ENCODE assay signal across 22 mouse cellular contexts in genomic region chr4:46635702-46636430, GRCm38 (mm10). TPM values are rescaled to one million over a fixed set of nuclear protein-coding genes. Genes with fewer than 3 reads are reported as not detected.
A peak's percentile ranks its signal among the peaks of the same experiment; 100 is the strongest.
DNase-seq lines count a peak whose midpoint lies in the region; ATAC-seq and TF ChIP-seq lines count a peak whose summit lies in the region.
"Had no signal": no experiment of that assay in that cellular context is flagged by ENCODE, and none has a peak within 500 bp of the region (broad histone marks: within the 10 kb centered on the region; RNA-seq: fewer than 3 reads in every experiment).

No protein-coding gene starts in this region.

- H3K36me3 ChIP-seq in liver, postnatal 0 days (replicated peaks; ENCODE audit: insufficient read depth, low read length) = no peaks in the 10 kb centered on the region
- H3K36me3 ChIP-seq in heart, embryonic 10.5 days = no peaks in the 10 kb centered on the region
- H3K36me3 ChIP-seq: forebrain, embryonic 12.5 days; hindbrain, embryonic 12.5 days; limb, embryonic 12.5 days; midbrain, embryonic 12.5 days; neural tube, embryonic 13.5 days had no signal

- no peak overlapping the region for H3K4me2 ChIP-seq in liver, postnatal 0 days (ENCODE audit: low read depth, low read length)
- H3K4me2 ChIP-seq: forebrain, embryonic 12.5 days; hindbrain, embryonic 12.5 days; limb, embryonic 12.5 days; midbrain, embryonic 12.5 days; neural tube, embryonic 13.5 days had no signal

- no peaks in the 10 kb centered on the region for H3K27me3 ChIP-seq in liver, postnatal 0 days (ENCODE audit: insufficient read depth, low read length)
- peaks cover 15% of the 10 kb centered on the region; the same call in 1 of the 2 replicates for H3K27me3 ChIP-seq in heart, embryonic 10.5 days (ENCODE audit: insufficient read depth, poor library complexity, severe bottlenecking)
- H3K27me3 ChIP-seq: hindbrain, embryonic 12.5 days; limb, embryonic 12.5 days; neural tube, embryonic 13.5 days; Patski had no signal

- peaks cover 6% of the 10 kb centered on the region; the same call in 1 of the 2 replicates for H3K4me1 ChIP-seq in liver, postnatal 0 days (ENCODE audit: insufficient read depth)
- peaks cover 5% of the 10 kb centered on the region; the same call in 1 of the 2 replicates for H3K4me1 ChIP-seq in bone marrow, adult 2 months (ENCODE audit: control insufficient read depth, insufficient read depth, low read length)
- H3K4me1 ChIP-seq in heart, embryonic 10.5 days = no peaks in the 10 kb centered on the region
- H3K4me1 ChIP-seq: forebrain, embryonic 12.5 days; hindbrain, embryonic 12.5 days; limb, embryonic 12.5 days; midbrain, embryonic 12.5 days; neural tube, embryonic 13.5 days had no signal

- TF ChIP-seq POLR2A in bone marrow, adult 2 months (IDR thresholded peaks at IDR 0.05; ENCODE audit: borderline replicate concordance, control insufficient read depth, low read depth, low read length) = no peak

- no peak overlapping the region for H3K9ac ChIP-seq in liver, postnatal 0 days (replicated peaks)
- H3K9ac ChIP-seq: forebrain, embryonic 12.5 days; hindbrain, embryonic 12.5 days; limb, embryonic 12.5 days; liver, embryonic 14.5 days; midbrain, embryonic 12.5 days; neural tube, embryonic 13.5 days had no signal

- no peak overlapping the region for H3K4me3 ChIP-seq in liver, postnatal 0 days (ENCODE audit: low read depth, low read length)
- no peak overlapping the region for H3K4me3 ChIP-seq in bone marrow, adult 2 months (replicated peaks; ENCODE audit: control insufficient read depth, low read depth, low read length)
- H3K4me3 ChIP-seq in heart, embryonic 10.5 days = no peak overlapping the region
- H3K4me3 ChIP-seq: forebrain, embryonic 12.5 days; hindbrain, embryonic 12.5 days; limb, embryonic 12.5 days; midbrain, embryonic 12.5 days; neural tube, embryonic 13.5 days had no signal

- TF ChIP-seq EP300 in liver, postnatal 0 days (IDR thresholded peaks at IDR 0.05; ENCODE audit: low read depth) = no peak

- TF ChIP-seq CTCF in liver, postnatal 0 days (IDR thresholded peaks at IDR 0.05; ENCODE audit: low read depth) = no peak
- TF ChIP-seq CTCF in bone marrow, adult 2 months (IDR thresholded peaks at IDR 0.05; ENCODE audit: control insufficient read depth, insufficient read depth, low read length) = no peak

- no peaks in the 10 kb centered on the region for H3K9me3 ChIP-seq in liver, postnatal 0 days (ENCODE audit: low read length)
- no peaks in the 10 kb centered on the region for H3K9me3 ChIP-seq in heart, embryonic 10.5 days
- H3K9me3 ChIP-seq: forebrain, embryonic 12.5 days; hindbrain, embryonic 12.5 days; limb, embryonic 12.5 days; midbrain, embryonic 12.5 days; neural tube, embryonic 13.5 days had no signal

- DNase-seq in liver, postnatal 0 days = peak; percentile 43
- no peak for DNase-seq in liver
- DNase-seq in 416B (ENCODE audit: low read depth) = peak; percentile 36
- DNase-seq in adipocyte (ENCODE audit: low spot score) = no peak
- no peak for DNase-seq in heart, embryonic 10.5 days (ENCODE audit: low spot score)
- DNase-seq: adrenal gland, postnatal 25 days; cerebellum, adult 11-12 months; cerebellum, postnatal 25 days; gastrocnemius, postnatal 10 days; kidney, adult 9 months; kidney, postnatal 4 days; layer of hippocampus, adult 9-11 months; spleen, adult 18-20 months had no signal

- 68% methylated on average over 16 of the region's 16 CpGs for WGBS in liver, postnatal 0 days (ENCODE audit: insufficient replicate concordance)
- 47% methylated on average over 16 of the region's 16 CpGs for WGBS in bone marrow, adult 2 months
- 84% methylated on average over 16 of the region's 16 CpGs for WGBS in heart, embryonic 10.5 days

- H3K27ac ChIP-seq in liver, postnatal 0 days (ENCODE audit: low read depth) = peak overlapping the region; percentile 69
- peak overlapping the region; percentile 74 for H3K27ac ChIP-seq in bone marrow, adult 2 months (ENCODE audit: control insufficient read depth, insufficient read depth, low read depth, low read length, poor library complexity)
- no peak overlapping the region for H3K27ac ChIP-seq in heart, embryonic 10.5 days
- H3K27ac ChIP-seq: forebrain, embryonic 12.5 days; hindbrain, embryonic 12.5 days; limb, embryonic 12.5 days; liver, embryonic 14.5 days; midbrain, embryonic 12.5 days; neural tube, embryonic 13.5 days had no signal

- no peak for ATAC-seq in liver, postnatal 0 days
- ATAC-seq in megakaryocyte, adult 5-6 weeks (ENCODE audit: poor library complexity, severe bottlenecking) = peak; percentile 96
- ATAC-seq: Patski had no signal

RNA-seq across cellular contexts. Expression of gene Tbc1d2, which starts 14.1 kb away (rescaled TPM):
- polyA plus RNA-seq in liver, postnatal 0 days (2015; fragmentation: Nextera tagmentation; extraction: Ambion mirVana) = 0.75 and 0.83 TPM in 2 replicates
- polyA plus RNA-seq in bone marrow, adult 2 months (2011; ENCODE audit: insufficient read depth, insufficient read length, low replicate concordance, missing spikeins) = 2.7 and 4.6 TPM in 2 replicates
- 8.9 and 10.4 TPM in 2 replicates for total RNA-seq in megakaryocyte, adult 5-6 weeks (2015)
- total RNA-seq in megakaryocyte, adult 5-6 weeks (2017) = 8.5 and 11.6 TPM in 2 replicates
- 0.55 and 0.98 TPM in 2 replicates for polyA plus RNA-seq in heart, embryonic 10.5 days (2016; fragmentation: Nextera tagmentation; extraction: Ambion mirVana)

RNA-seq across cellular contexts. Expression of gene Coro2a, which starts 33.9 kb away (rescaled TPM):
- polyA plus RNA-seq in liver, postnatal 0 days (2015; fragmentation: Nextera tagmentation; extraction: Ambion mirVana) = 1.7 and 2.2 TPM in 2 replicates
- 6.0 and 8.1 TPM in 2 replicates for polyA plus RNA-seq in bone marrow, adult 2 months (2011; ENCODE audit: insufficient read depth, insufficient read length, low replicate concordance, missing spikeins)
- 54.8 and 55.6 TPM in 2 replicates for total RNA-seq in megakaryocyte, adult 5-6 weeks (2015)
- 31.4 and 31.9 TPM in 2 replicates for total RNA-seq in megakaryocyte, adult 5-6 weeks (2017)
- polyA plus RNA-seq in heart, embryonic 10.5 days (2016; fragmentation: Nextera tagmentation; extraction: Ambion mirVana) = 0.89 and 1.4 TPM in 2 replicates

Comparison
In these comparisons a context has a peak if more than half of its experiments do, and no peak if none do; other contexts are left out.
1. DNase-seq: peak in liver, postnatal 0 days (single experiment) and 416B (single experiment); none in liver (single experiment), adipocyte (single experiment) and heart, embryonic 10.5 days (single experiment).